ENCODE assay signal across 7 mouse cellular contexts in the genomic region with DNA sequence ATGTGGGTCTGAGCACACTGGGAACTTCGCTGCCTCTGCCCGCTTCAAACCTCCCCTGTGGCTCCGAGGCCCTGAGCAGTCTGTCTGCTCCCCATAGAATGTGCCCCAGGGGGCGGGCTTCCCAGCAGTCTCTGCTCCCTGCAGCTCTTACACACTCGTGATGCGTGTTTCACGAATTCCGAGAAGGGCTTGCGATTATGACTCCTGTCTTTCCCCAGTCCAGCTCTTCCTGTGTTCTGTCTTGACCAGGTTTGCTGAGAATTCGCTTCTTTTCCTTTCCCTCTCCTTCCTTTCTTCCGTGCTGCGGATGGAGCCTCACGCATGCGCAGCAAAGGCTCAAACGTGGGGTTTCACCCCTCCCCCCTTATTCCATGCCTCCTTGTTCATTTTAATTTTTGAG. TPM values are rescaled to one million over a fixed set of nuclear protein-coding genes. Genes with fewer than 3 reads are reported as not detected.
DNase-seq lines count a peak whose midpoint lies in the region; ATAC-seq and TF ChIP-seq lines count a peak whose summit lies in the region.

No protein-coding gene starts in this region.

- H3K9ac ChIP-seq in hindbrain, embryonic 16.5 days (ENCODE audit: low read depth, low read length) = 0 out of 2 replicates have a peak overlapping the region, but pooled peaks have one; percentile 38
- no peak overlapping the region for H3K9ac ChIP-seq in midbrain, embryonic 11.5 days (ENCODE audit: low read length)

- H3K4me1 ChIP-seq in kidney, adult 2 months (ENCODE audit: control insufficient read depth, insufficient read depth, low read length) = no peaks in the 10 kb centered on the region
- peaks cover 4% of the 10 kb centered on the region for H3K4me1 ChIP-seq in cortical plate, adult 2 months (ENCODE audit: control insufficient read depth, insufficient read depth, low read length)
- peaks cover 4% of the 10 kb centered on the region; the same call in 1 of the 2 replicates for H3K4me1 ChIP-seq in hindbrain, embryonic 16.5 days (ENCODE audit: control insufficient read depth, insufficient read depth, low read depth, low read length)
- H3K4me1 ChIP-seq in midbrain, embryonic 11.5 days (ENCODE audit: control insufficient read depth, insufficient read depth, low read length) = peaks cover 3% of the 10 kb centered on the region

- DNase-seq in kidney, postnatal 10 days = peak; percentile 14
- DNase-seq in kidney, adult 2 months = no peak
- peak; percentile 33 for DNase-seq in adrenal gland, postnatal 14 days
- peak; percentile 81 for DNase-seq in midbrain, embryonic 11.5 days (ENCODE audit: low spot score, missing footprints)

- 81% methylated on average over 15 of the region's 15 CpGs for WGBS in kidney, adult 2 months
- 63% methylated on average over 15 of the region's 15 CpGs for WGBS in hindbrain, embryonic 16.5 days
- 58% methylated on average over 15 of the region's 15 CpGs for WGBS in midbrain, embryonic 11.5 days

- TF ChIP-seq POLR2A in kidney, adult 2 months (IDR thresholded peaks at IDR 0.05; ENCODE audit: low read depth, low read length) = no peak
- TF ChIP-seq POLR2A in cortical plate, adult 2 months (IDR thresholded peaks at IDR 0.05; ENCODE audit: extremely low read depth, insufficient read depth, low read length) = no peak

- no peaks in the 10 kb centered on the region for H3K27me3 ChIP-seq in kidney, adult 2 months (replicated peaks; ENCODE audit: control insufficient read depth, insufficient read depth, low read length)
- no peaks in the 10 kb centered on the region for H3K27me3 ChIP-seq in hindbrain, embryonic 16.5 days (replicated peaks; ENCODE audit: control insufficient read depth, insufficient read depth, low read length)
- no peaks in the 10 kb centered on the region for H3K27me3 ChIP-seq in midbrain, embryonic 11.5 days (ENCODE audit: control insufficient read depth, insufficient read depth, low read length)

- no peak overlapping the region for H3K4me3 ChIP-seq in kidney, adult 2 months (ENCODE audit: insufficient read depth, low read depth, low read length)
- peak overlapping the region; percentile 48 for H3K4me3 ChIP-seq in cortical plate, adult 2 months (ENCODE audit: insufficient read depth, low read length)
- H3K4me3 ChIP-seq in hindbrain, embryonic 16.5 days (ENCODE audit: low read length) = no peak overlapping the region
- H3K4me3 ChIP-seq in midbrain, embryonic 11.5 days (ENCODE audit: low read depth, low read length) = no peak overlapping the region

- no peak for TF ChIP-seq CTCF in kidney, adult 2 months (conservative IDR thresholded peaks at IDR 0.05; ENCODE audit: insufficient read depth, insufficient read length, low read depth, low read length)
- TF ChIP-seq CTCF in cortical plate, adult 2 months (IDR thresholded peaks at IDR 0.05; ENCODE audit: extremely low read depth, insufficient read depth, low read length) = no peak

- no peak for ATAC-seq in hindbrain, embryonic 16.5 days
- no peak for ATAC-seq in midbrain, embryonic 11.5 days (ENCODE audit: low FRiP score)
- no peak for ATAC-seq in CD4-positive, CD25-positive, alpha-beta regulatory T cell, adult 4 months

- H3K9me3 ChIP-seq in hindbrain, embryonic 16.5 days (ENCODE audit: control insufficient read depth, low read length) = no peaks in the 10 kb centered on the region
- H3K9me3 ChIP-seq in midbrain, embryonic 11.5 days (ENCODE audit: control insufficient read depth, low read length) = no peaks in the 10 kb centered on the region

- no peak overlapping the region for H3K27ac ChIP-seq in kidney, adult 2 months (ENCODE audit: insufficient read depth, low read depth, low read length)
- no peak overlapping the region for H3K27ac ChIP-seq in cortical plate, adult 2 months (ENCODE audit: insufficient read depth, low read length)
- H3K27ac ChIP-seq in hindbrain, embryonic 16.5 days (ENCODE audit: low read depth, low read length) = no peak overlapping the region
- no peak overlapping the region for H3K27ac ChIP-seq in midbrain, embryonic 11.5 days (ENCODE audit: low read depth, low read length)

- no peaks in the 10 kb centered on the region; the same call in 1 of the 2 replicates for H3K36me3 ChIP-seq in kidney, adult 2 months (ENCODE audit: control insufficient read depth, insufficient read depth, low read length)
- no peaks in the 10 kb centered on the region for H3K36me3 ChIP-seq in hindbrain, embryonic 16.5 days (ENCODE audit: control insufficient read depth, insufficient read depth, low read length)
- peaks cover 2% of the 10 kb centered on the region; the same call in 1 of the 2 replicates for H3K36me3 ChIP-seq in midbrain, embryonic 11.5 days (ENCODE audit: control insufficient read depth, insufficient read depth, low read length)

- peak overlapping the region; percentile 27; the same call in 1 of the 2 replicates for H3K4me2 ChIP-seq in hindbrain, embryonic 16.5 days (ENCODE audit: low read length)
- no peak overlapping the region for H3K4me2 ChIP-seq in midbrain, embryonic 11.5 days

RNA-seq across cellular contexts. Expression of a gene that starts 54.1 kb away (rescaled TPM):
- polyA plus RNA-seq in kidney, adult 2 months (2012; rRNA removed) = 51.5 and 54.2 TPM in 2 replicates
- 75.6 and 77.7 TPM in 2 replicates for total RNA-seq in adrenal gland, postnatal 14 days (2021)
- 35.3 and 39.2 TPM in 2 replicates for polyA plus RNA-seq in cortical plate, adult 2 months (2012; rRNA removed)
- 19.7 and 22.6 TPM in 2 replicates for polyA plus RNA-seq in hindbrain, embryonic 16.5 days (2015; fragmentation: Nextera tagmentation; extraction: Ambion mirVana)
- polyA plus RNA-seq in midbrain, embryonic 11.5 days (2014; fragmentation: Nextera tagmentation; extraction: Ambion mirVana) = 15.0 and 19.8 TPM in 2 replicates
- polyA plus RNA-seq in CD4-positive, CD25-positive, alpha-beta regulatory T cell, adult 4 months (2017; shearing (Covaris generic)) = 1 to 10 TPM; 6.3 to 9.4 TPM

RNA-seq across cellular contexts. Expression of a gene that starts 54.5 kb away (rescaled TPM):
- 8.3 and 11.2 TPM in 2 replicates for polyA plus RNA-seq in kidney, adult 2 months (2012; rRNA removed)
- 17.1 and 20.4 TPM in 2 replicates for total RNA-seq in adrenal gland, postnatal 14 days (2021)
- polyA plus RNA-seq in cortical plate, adult 2 months (2012; rRNA removed) = 2.0 and 2.1 TPM in 2 replicates
- polyA plus RNA-seq in hindbrain, embryonic 16.5 days (2015; fragmentation: Nextera tagmentation; extraction: Ambion mirVana) = 4.2 and 5.5 TPM in 2 replicates
- 9.4 and 11.2 TPM in 2 replicates for polyA plus RNA-seq in midbrain, embryonic 11.5 days (2014; fragmentation: Nextera tagmentation; extraction: Ambion mirVana)
- under 1 TPM in 1 of 2 experiments, not detected in 1; 0.16 TPM for polyA plus RNA-seq in CD4-positive, CD25-positive, alpha-beta regulatory T cell, adult 4 months (2017; shearing (Covaris generic))
